In the genomic region with DNA sequence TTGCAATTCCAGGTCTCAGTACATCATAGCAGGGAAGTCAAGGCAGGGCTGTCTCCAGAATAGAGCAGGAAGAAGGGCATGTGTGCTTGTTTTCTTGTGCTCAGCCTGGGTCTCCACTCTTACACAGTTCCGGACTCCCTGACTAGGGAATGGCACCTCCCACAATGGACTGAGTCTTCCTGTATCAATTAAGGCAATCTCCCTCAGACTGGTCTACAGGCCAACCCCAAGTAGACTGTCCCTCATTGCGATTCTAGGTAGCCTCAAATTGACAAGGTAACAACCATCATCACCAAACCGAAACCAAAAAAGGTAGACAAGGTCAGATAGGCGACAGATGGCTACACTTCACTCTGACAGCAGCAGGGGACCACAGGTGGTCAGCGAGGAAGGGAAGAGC, we compare ENCODE assay signal across 8 mouse cellular contexts. TPM values are rescaled to one million over a fixed set of nuclear protein-coding genes. Genes with fewer than 3 reads are reported as not detected.
DNase-seq lines count a peak whose midpoint lies in the region; ATAC-seq lines count a peak whose summit lies in the region.

No protein-coding gene starts in this region.

- H3K27ac ChIP-seq in liver, embryonic 11.5 days (ENCODE audit: low read depth, low read length): no peak overlapping the region
- H3K27ac ChIP-seq in forebrain, embryonic 11.5 days (ENCODE audit: low read depth, low read length): no peak overlapping the region
- 0 out of 2 replicates have a peak overlapping the region, but pooled peaks have one; percentile 30 for H3K27ac ChIP-seq in limb, embryonic 10.5 days
- peak overlapping the region; percentile 44; the same call in 1 of the 2 replicates for H3K27ac ChIP-seq in neural tube, embryonic 14.5 days (ENCODE audit: low read depth, low read length)

- WGBS in liver, embryonic 11.5 days: 47% methylated on average over 5 of the region's 5 CpGs
- WGBS in forebrain, embryonic 11.5 days: 56% methylated on average over 5 of the region's 5 CpGs
- WGBS in limb, embryonic 10.5 days: 63% methylated on average over 5 of the region's 5 CpGs
- WGBS in neural tube, embryonic 14.5 days: 64% methylated on average over 5 of the region's 5 CpGs

- ATAC-seq in liver, embryonic 11.5 days (replicated peaks; ENCODE audit: low FRiP score): no peak
- ATAC-seq in forebrain, embryonic 11.5 days (replicated peaks; ENCODE audit: low FRiP score): no peak
- peak; percentile 6 for ATAC-seq in neural tube, embryonic 14.5 days (ENCODE audit: low read depth)

- H3K27me3 ChIP-seq in liver, embryonic 11.5 days (replicated peaks; ENCODE audit: control insufficient read depth, insufficient read depth, low read length): 0 out of 2 replicates have a peak, but pooled peaks cover 2% of the 10 kb centered on the region
- H3K27me3 ChIP-seq in forebrain, embryonic 11.5 days (ENCODE audit: control insufficient read depth, insufficient read depth, low read length): no peaks in the 10 kb centered on the region
- H3K27me3 ChIP-seq in limb, embryonic 10.5 days (ENCODE audit: low read depth, poor library complexity, severe bottlenecking): no peaks in the 10 kb centered on the region
- H3K27me3 ChIP-seq in neural tube, embryonic 14.5 days (ENCODE audit: control insufficient read depth, insufficient read depth, low read length): no peaks in the 10 kb centered on the region; the same call in 1 of the 2 replicates

- H3K4me3 ChIP-seq in liver, embryonic 11.5 days (ENCODE audit: low read depth, low read length): peak overlapping the region; percentile 96
- peak overlapping the region; percentile 100 for H3K4me3 ChIP-seq in forebrain, embryonic 11.5 days (ENCODE audit: low read depth, low read length)
- H3K4me3 ChIP-seq in limb, embryonic 10.5 days: peak overlapping the region; percentile 100
- peak overlapping the region; percentile 100 for H3K4me3 ChIP-seq in neural tube, embryonic 14.5 days (ENCODE audit: low read depth, low read length)

- peaks cover 18% of the 10 kb centered on the region for H3K36me3 ChIP-seq in liver, embryonic 11.5 days (ENCODE audit: control insufficient read depth, insufficient read depth, low read length)
- H3K36me3 ChIP-seq in forebrain, embryonic 11.5 days (ENCODE audit: control insufficient read depth, insufficient read depth, low read length): peaks cover 11% of the 10 kb centered on the region; the same call in 1 of the 2 replicates
- peaks cover 27% of the 10 kb centered on the region for H3K36me3 ChIP-seq in limb, embryonic 10.5 days
- H3K36me3 ChIP-seq in neural tube, embryonic 14.5 days (ENCODE audit: control insufficient read depth, insufficient read depth, low read length): peaks cover 19% of the 10 kb centered on the region

- peak overlapping the region; percentile 5; the same call in 1 of the 2 replicates for H3K9ac ChIP-seq in liver, embryonic 11.5 days (ENCODE audit: low read depth, low read length)
- no peak overlapping the region for H3K9ac ChIP-seq in forebrain, embryonic 11.5 days (ENCODE audit: low read length)
- H3K9ac ChIP-seq in neural tube, embryonic 14.5 days (replicated peaks; ENCODE audit: low read depth, low read length): no peak overlapping the region

- DNase-seq in liver, embryonic 11.5 days (ENCODE audit: low spot score): no peak
- DNase-seq in liver: no peak
- peak; percentile 50 for DNase-seq in forebrain, embryonic 11.5 days (ENCODE audit: low spot score)
- no peak for DNase-seq in limb, embryonic 10.5 days (ENCODE audit: low spot score)
- no peak for DNase-seq in left cerebral cortex, adult 18-20 months (ENCODE audit: low spot score in 2 of 2)
- DNase-seq in gastrocnemius, adult 8-10 months (ENCODE audit: low spot score in 2 of 2): no peak
- no peak for DNase-seq in ovary, postnatal 10 days (ENCODE audit: low spot score)

- H3K4me2 ChIP-seq in liver, embryonic 11.5 days: peak overlapping the region; percentile 96
- peak overlapping the region; percentile 97 for H3K4me2 ChIP-seq in forebrain, embryonic 11.5 days (ENCODE audit: low read depth, low read length, severe bottlenecking)
- peak overlapping the region; percentile 73 for H3K4me2 ChIP-seq in neural tube, embryonic 14.5 days (ENCODE audit: low read depth, low read length)

- peaks cover 24% of the 10 kb centered on the region for H3K4me1 ChIP-seq in liver, embryonic 11.5 days (replicated peaks; ENCODE audit: control insufficient read depth, insufficient read depth, low read length)
- peaks cover 10% of the 10 kb centered on the region; the same call in 1 of the 2 replicates for H3K4me1 ChIP-seq in forebrain, embryonic 11.5 days (replicated peaks; ENCODE audit: control insufficient read depth, insufficient read depth, low read length)
- H3K4me1 ChIP-seq in limb, embryonic 10.5 days: peaks cover 23% of the 10 kb centered on the region
- H3K4me1 ChIP-seq in neural tube, embryonic 14.5 days (ENCODE audit: control insufficient read depth, insufficient read depth, low read length): peaks cover 15% of the 10 kb centered on the region; the same call in 1 of the 2 replicates

- H3K9me3 ChIP-seq in liver, embryonic 11.5 days (ENCODE audit: control insufficient read depth, low read length): no peaks in the 10 kb centered on the region
- H3K9me3 ChIP-seq in forebrain, embryonic 11.5 days (ENCODE audit: control insufficient read depth, low read length): no peaks in the 10 kb centered on the region
- no peaks in the 10 kb centered on the region for H3K9me3 ChIP-seq in limb, embryonic 10.5 days (replicated peaks)
- H3K9me3 ChIP-seq in neural tube, embryonic 14.5 days (ENCODE audit: control insufficient read depth, low read length): no peaks in the 10 kb centered on the region

RNA-seq across cellular contexts. Expression of a gene that starts 0.8 kb away (rescaled TPM):
- polyA plus RNA-seq in liver, embryonic 11.5 days (2014; fragmentation: Nextera tagmentation; extraction: Ambion mirVana): 10.2 and 12.8 TPM in 2 replicates
- 20.9 and 25.4 TPM in 2 replicates for polyA plus RNA-seq in forebrain, embryonic 11.5 days (2014; fragmentation: Nextera tagmentation; extraction: Ambion mirVana)
- 20.0 and 21.4 TPM in 2 replicates for polyA plus RNA-seq in limb, embryonic 10.5 days (2016; fragmentation: Nextera tagmentation; extraction: Ambion mirVana)
- polyA plus RNA-seq in neural tube, embryonic 14.5 days (2014; fragmentation: Nextera tagmentation; extraction: Ambion mirVana): 30.2 and 35.2 TPM in 2 replicates
- total RNA-seq in left cerebral cortex, adult 18-20 months (2021): 100 to 1,000 TPM; 143 TPM
- total RNA-seq in gastrocnemius, adult 8-10 months (2022): 10 to 100 TPM; 34.9 to 41.8 (median 39.9) TPM

RNA-seq across cellular contexts. Expression of a gene that starts 8.4 kb away (rescaled TPM):
- 12.4 and 13.9 TPM in 2 replicates for polyA plus RNA-seq in liver, embryonic 11.5 days (2014; fragmentation: Nextera tagmentation; extraction: Ambion mirVana)
- polyA plus RNA-seq in forebrain, embryonic 11.5 days (2014; fragmentation: Nextera tagmentation; extraction: Ambion mirVana): 12.4 and 13.8 TPM in 2 replicates
- 7.2 and 8.7 TPM in 2 replicates for polyA plus RNA-seq in limb, embryonic 10.5 days (2016; fragmentation: Nextera tagmentation; extraction: Ambion mirVana)
- polyA plus RNA-seq in neural tube, embryonic 14.5 days (2014; fragmentation: Nextera tagmentation; extraction: Ambion mirVana): 7.1 and 9.4 TPM in 2 replicates
- total RNA-seq in left cerebral cortex, adult 18-20 months (2021): 10 to 100 TPM; 26.6 to 32.0 TPM
- total RNA-seq in gastrocnemius, adult 8-10 months (2022): 100 to 1,000 TPM; 235 to 255 (median 240) TPM

RNA-seq across cellular contexts. Expression of a gene that starts 19.2 kb away (rescaled TPM):
- polyA plus RNA-seq in liver, embryonic 11.5 days (2014; fragmentation: Nextera tagmentation; extraction: Ambion mirVana): 3.7 and 4.3 TPM in 2 replicates
- polyA plus RNA-seq in forebrain, embryonic 11.5 days (2014; fragmentation: Nextera tagmentation; extraction: Ambion mirVana): 9.9 and 10.8 TPM in 2 replicates
- 5.7 and 7.5 TPM in 2 replicates for polyA plus RNA-seq in limb, embryonic 10.5 days (2016; fragmentation: Nextera tagmentation; extraction: Ambion mirVana)
- polyA plus RNA-seq in neural tube, embryonic 14.5 days (2014; fragmentation: Nextera tagmentation; extraction: Ambion mirVana): 1.3 and 2.4 TPM in 2 replicates
- total RNA-seq in left cerebral cortex, adult 18-20 months (2021): 1 to 10 TPM; 2.3 to 3.0 TPM
- total RNA-seq in gastrocnemius, adult 8-10 months (2022): 1 to 10 TPM; 1.5 to 2.0 (median 1.7) TPM

RNA-seq across cellular contexts. Expression of a gene that starts 20.7 kb away (rescaled TPM):
- not detected in 2 replicates for polyA plus RNA-seq in liver, embryonic 11.5 days (2014; fragmentation: Nextera tagmentation; extraction: Ambion mirVana)
- not detected in 2 replicates for polyA plus RNA-seq in forebrain, embryonic 11.5 days (2014; fragmentation: Nextera tagmentation; extraction: Ambion mirVana)
- not detected in 2 replicates for polyA plus RNA-seq in limb, embryonic 10.5 days (2016; fragmentation: Nextera tagmentation; extraction: Ambion mirVana)
- polyA plus RNA-seq in neural tube, embryonic 14.5 days (2014; fragmentation: Nextera tagmentation; extraction: Ambion mirVana): not detected in 2 replicates
- under 1 TPM in 1 of 2 experiments, not detected in 1; 0.35 TPM for total RNA-seq in left cerebral cortex, adult 18-20 months (2021)
- not detected for total RNA-seq in gastrocnemius, adult 8-10 months (2022)

RNA-seq across cellular contexts. Expression of a gene that starts 42.9 kb away (rescaled TPM):
- polyA plus RNA-seq in liver, embryonic 11.5 days (2014; fragmentation: Nextera tagmentation; extraction: Ambion mirVana): 1.2 and 1.9 TPM in 2 replicates
- polyA plus RNA-seq in forebrain, embryonic 11.5 days (2014; fragmentation: Nextera tagmentation; extraction: Ambion mirVana): 1.2 and 1.4 TPM in 2 replicates
- 1.1 and 2.2 TPM in 2 replicates for polyA plus RNA-seq in limb, embryonic 10.5 days (2016; fragmentation: Nextera tagmentation; extraction: Ambion mirVana)
- polyA plus RNA-seq in neural tube, embryonic 14.5 days (2014; fragmentation: Nextera tagmentation; extraction: Ambion mirVana): 5.9 and 9.9 TPM in 2 replicates
- total RNA-seq in left cerebral cortex, adult 18-20 months (2021): under 1 TPM; 0.16 to 0.40 TPM
- not detected for total RNA-seq in gastrocnemius, adult 8-10 months (2022)

Comparison
In these comparisons a context has a peak if more than half of its experiments do, and no peak if none do; other contexts are left out.
1. H3K27ac ChIP-seq: peak in limb, embryonic 10.5 days (single experiment) and neural tube, embryonic 14.5 days (single experiment); none in liver, embryonic 11.5 days (single experiment) and forebrain, embryonic 11.5 days (single experiment).
2. Peak in every context shown above with its lines, with median percentiles within 50 percentile points of each other: H3K4me2 ChIP-seq and H3K4me3 ChIP-seq.